Mouse (Mus musculus): Measurements from ENCODE around the gene Npy4r. TPM values are rescaled to one million over a fixed set of nuclear protein-coding genes. Genes with fewer than 3 reads are reported as not detected.

Npy4r gene
- total RNA-seq, 2 experiments from 2014 or later: 0.27 to 0.30 TPM

DNA sequence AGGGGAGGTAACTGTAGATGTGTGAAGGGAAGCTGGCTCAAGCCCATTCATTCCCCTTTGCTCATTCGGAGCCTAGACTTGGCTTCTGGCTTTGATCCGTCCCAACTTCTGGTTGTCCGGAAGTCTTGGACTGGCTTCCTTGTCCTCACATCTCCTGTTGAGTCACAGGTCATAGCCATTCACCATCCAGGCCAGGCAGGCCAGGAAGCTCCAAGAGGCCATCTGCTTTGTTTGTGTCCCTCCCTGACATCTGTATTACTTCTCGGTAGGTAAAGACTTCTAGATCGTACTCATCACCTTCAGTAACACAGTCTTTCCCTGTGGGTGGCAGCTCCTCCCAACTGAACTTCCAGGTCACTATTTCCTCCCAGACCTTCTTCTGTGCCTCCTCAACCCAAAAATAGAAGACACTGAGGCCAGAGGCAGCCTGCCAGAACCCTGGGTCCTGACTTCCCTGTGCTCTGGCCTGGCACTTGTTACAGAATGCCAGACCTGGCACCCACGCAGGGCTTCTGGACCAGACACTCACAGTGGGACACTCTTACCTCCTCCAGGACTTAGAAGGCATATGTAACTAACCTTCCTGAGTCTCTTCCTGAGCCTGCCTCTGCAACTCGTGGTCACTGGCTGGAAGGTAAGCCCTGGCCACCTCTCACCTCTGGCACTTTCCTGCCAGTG, 33.1 kb downstream of the Npy4r start:
- no peak for DNase-seq

DNA sequence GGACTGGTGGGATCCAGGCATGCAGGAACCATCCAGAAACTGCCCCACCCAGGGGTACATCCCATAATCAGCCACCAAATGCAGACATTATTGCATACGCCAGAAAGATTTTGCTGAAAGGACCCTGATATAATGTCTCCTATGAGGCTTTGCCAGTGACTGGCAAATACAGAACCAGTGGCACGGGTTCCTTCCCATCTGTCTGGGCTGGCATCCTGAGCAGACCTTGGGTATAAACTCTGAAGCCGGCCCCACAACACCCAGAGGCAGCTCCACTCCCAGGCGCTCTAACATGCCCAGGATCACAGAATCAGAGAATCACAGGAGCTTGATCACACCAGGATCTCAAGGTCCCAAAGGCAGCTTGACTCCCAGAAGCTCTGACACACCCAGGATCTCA, 38.0 kb downstream of the Npy4r start:
- DNase-seq: no peak

DNA sequence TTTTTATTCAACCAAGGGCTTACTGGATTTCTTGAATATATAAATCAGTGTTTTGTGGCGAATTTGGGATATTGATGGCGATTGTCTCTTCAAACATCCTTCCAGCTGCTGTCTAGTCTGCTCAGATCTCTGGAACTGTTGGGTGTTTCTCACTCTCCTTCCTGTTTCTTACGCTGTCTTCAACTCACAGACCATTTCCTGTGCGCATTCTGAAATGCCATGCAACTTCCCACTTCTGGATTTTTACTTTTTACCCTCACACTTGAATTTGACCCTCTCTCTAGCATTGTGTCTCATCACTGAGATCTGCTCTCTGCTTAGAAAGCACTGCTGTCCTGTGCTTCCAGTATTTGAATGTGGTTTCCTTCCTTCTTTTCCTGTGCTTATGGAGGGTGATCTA, 44.7 kb downstream of the Npy4r start:
- DNase-seq: no peak

DNA sequence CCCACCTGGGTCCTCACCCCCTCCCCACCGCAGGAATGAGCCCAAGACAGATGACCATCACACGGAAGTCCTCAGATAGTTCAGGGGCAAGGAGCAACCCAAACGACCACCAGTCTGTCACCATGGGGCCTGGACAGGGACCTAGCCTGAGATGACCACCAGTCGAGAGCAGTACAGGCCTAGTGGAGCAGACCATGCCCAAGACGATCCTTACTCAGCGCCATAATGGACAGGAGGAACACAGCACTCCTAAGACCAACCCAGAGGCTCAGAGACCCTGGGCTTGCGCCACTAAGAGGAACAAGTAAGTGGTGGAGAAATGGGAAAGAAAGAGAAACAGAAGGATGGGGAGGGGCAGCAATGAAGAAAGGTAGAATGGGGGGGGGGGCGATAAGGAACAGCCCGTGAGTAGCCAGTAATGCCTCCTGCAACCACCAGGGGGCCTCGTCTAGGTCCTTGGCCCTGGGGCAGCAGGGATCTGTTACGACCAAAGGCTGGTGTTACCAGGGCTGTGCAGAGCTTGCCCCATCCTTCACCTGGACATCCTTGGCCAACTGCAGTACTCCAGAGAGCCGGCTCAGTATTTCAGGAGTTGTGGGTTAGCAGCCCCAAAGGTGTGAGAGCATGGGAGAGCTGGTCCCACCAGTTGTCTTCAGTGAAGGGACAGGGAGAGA, 45.8 kb downstream of the Npy4r start:
- DNase-seq: peak; percentile 77

DNA sequence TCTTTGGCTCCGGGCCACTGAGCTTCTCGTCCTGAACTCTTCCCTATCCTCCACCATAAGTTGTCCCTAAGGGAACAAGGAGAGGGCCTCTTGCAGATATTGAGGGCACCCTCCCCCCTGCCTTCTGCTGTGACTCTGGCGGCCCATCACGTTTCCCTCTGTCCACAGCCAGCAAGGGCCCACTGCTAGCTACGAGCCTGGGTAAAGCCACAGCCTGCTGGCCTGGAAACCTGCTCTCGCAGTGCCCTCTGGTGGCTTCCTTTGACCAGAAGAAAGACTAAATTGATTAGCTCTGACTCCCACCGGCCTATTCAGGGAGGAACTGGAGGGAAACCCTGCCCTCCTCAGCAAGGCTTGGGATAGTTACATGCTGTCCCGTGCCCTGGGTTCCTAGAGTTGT, 47.4 kb downstream of the Npy4r start:
- peak; percentile 83 for DNase-seq

DNA sequence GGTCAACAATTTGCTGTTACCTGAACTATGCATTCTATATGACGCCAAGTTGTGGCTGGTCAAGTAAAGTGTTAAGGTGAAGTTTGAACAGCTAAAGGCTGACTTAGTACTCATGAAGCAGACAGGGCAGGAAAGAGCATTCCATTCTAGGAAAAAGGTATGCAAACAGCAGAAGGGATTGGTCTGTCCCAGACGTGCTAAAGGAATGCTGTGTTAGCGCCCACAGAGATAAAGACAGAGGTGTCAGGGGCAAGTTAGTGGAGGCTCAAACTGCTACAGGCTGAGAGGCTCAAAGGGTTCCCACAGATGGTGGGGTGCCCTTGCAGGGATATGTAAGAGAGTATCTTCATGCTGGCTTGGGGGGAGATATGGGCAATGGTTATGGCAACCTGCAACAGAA, 48.4 kb downstream of the Npy4r start:
- DNase-seq: no peak

DNA sequence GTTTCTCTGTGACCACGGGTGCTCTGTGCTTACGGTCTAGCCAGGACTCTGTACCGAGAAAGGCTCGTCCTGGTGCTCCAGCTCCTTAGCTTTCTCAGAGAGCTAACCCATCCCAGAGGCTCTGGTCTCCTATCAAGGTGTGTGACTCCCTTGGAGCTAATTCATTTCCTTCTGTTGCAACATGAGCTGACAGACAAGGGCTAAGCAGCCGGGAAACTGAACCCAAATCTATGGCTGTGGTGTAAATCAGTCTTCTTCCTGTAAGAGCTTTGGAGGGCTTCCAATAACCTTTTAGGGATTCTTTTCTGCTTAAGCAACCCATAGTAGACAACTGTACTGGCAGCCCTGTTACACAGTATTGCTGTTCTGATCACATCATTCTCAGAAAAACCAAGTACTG, 49.7 kb downstream of the Npy4r start, which contains the start of gene A630023A22Rik:
TSS of gene A630023A22Rik (minus strand) at position 154 of the 400 bp plus-strand sequence.
- no peak for DNase-seq

DNA sequence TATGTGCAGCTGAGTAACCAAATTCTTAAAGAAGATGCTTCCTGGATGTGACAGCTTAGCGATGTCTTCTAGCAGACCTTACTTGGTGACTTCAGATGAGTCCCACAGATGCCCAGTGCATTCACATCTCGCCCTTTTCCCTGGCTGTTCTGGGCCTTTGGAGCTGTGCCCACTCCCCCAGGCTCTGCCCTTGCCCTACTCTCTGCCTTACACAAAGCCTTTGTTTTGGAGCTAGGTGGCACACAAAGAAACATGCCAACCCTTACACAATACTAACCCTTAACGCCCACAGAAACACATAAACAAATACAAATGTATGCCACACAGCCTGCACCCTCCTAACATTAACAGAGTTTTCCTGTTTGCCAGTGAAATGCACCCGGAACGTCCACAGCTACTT, 56.1 kb downstream of the Npy4r start:
- DNase-seq: no peak

Other genes with a start within 250 kb of the Npy4r start
- 10 to 100 TPM in 1 of 2 experiments, 1 to 10 TPM in 1; 8.9 to 10.1 TPM for gene Gdf10, start 228.9 kb downstream of the Npy4r start, total RNA-seq (2021)
- gene Gdf2, start 211.4 kb downstream of the Npy4r start, total RNA-seq (2021): 1 to 10 TPM; 1.9 to 4.8 TPM
- gene Rbp3, start 198.5 kb downstream of the Npy4r start, total RNA-seq (2021): under 1 TPM in 1 of 2 experiments, not detected in 1; 0.06 TPM
- gene Zfp488, start 173.7 kb downstream of the Npy4r start, total RNA-seq (2021): under 1 TPM in 1 of 2 experiments, not detected in 1; 0.12 TPM
- gene Gm30083, start 137.3 kb downstream of the Npy4r start, total RNA-seq (2021): not detected
- gene Gm5460, start 135.7 kb downstream of the Npy4r start, total RNA-seq (2021): under 1 TPM in 1 of 2 experiments, not detected in 1; 0.06 TPM
- gene Antxrl, start 99.8 kb downstream of the Npy4r start, total RNA-seq (2021): not detected
- 1 to 10 TPM; 7.9 to 8.5 TPM for gene Anxa8, start 66.5 kb downstream of the Npy4r start, total RNA-seq (2021)
- not detected for gene A630023A22Rik, start 49.7 kb downstream of the Npy4r start, total RNA-seq (2021)
- 1 to 10 TPM in 1 of 2 experiments, under 1 TPM in 1; 0.36 to 1.4 TPM for gene Gprin2, start 49.2 kb upstream of the Npy4r start, total RNA-seq (2021)
- gene Syt15, start 67.1 kb upstream of the Npy4r start, total RNA-seq (2021): 1 to 10 TPM; 1.3 to 1.4 TPM
- gene Shld2, start 158.0 kb upstream of the Npy4r start, total RNA-seq (2021): 10 to 100 TPM; 10.5 to 13.8 TPM
- gene Glud1, start 158.2 kb upstream of the Npy4r start, total RNA-seq (2021): 100 to 1,000 TPM; 309 to 414 TPM
- 1 to 10 TPM; 2.3 to 4.2 TPM for gene Fam25c, start 202.9 kb upstream of the Npy4r start, total RNA-seq (2021)
- 10 to 100 TPM; 44.7 to 50.3 TPM for gene Sncg, start 222.3 kb upstream of the Npy4r start, total RNA-seq (2021)
- 10 to 100 TPM; 25.2 to 34.6 TPM for gene Mmrn2, start 223.0 kb upstream of the Npy4r start, total RNA-seq (2021)

Measured in adrenal gland, postnatal 10 days (tissue).